Mouse (Mus musculus): ENCODE measurements around the gene Scgb2b18. TPM values are rescaled to one million over a fixed set of nuclear protein-coding genes. Genes with fewer than 3 reads are reported as not detected.
"Not testable (repeated sequence)": the region's sequence is repeated elsewhere in the genome, so short reads cannot be mapped to it uniquely, and the experiment has no call there.

Scgb2b18 gene
- not detected in 2 replicates for polyA plus RNA-seq (2012; rRNA removed)

- not testable (repeated sequence) for DNase-seq (ENCODE audit: low read depth, low spot score)
- 78% methylated on average over 2 of the region's 2 CpGs for WGBS
These were observed at the start of gene Scgb2b18 for GRCm38 (mm10) chr7:33173764-33174163. Gene Scgb2b18 (minus strand): TSS chr7:33173864.

- not testable (repeated sequence) for DNase-seq (ENCODE audit: low read depth, low spot score)
These were observed 11.6 kb upstream of the Scgb2b18 start, which contains the start of gene Scgb1b18 for GRCm38 (mm10) chr7:33185268-33185667. Gene Scgb1b18 (plus strand): TSS chr7:33185568.

More at GRCm38 (mm10) chr7:33185268-33185667, 11.6 kb upstream of the Scgb2b18 start, which contains the start of gene Scgb1b18:
- WGBS: no CpG with 5 or more reads among the region's 2 CpGs

Other genes with a start within 250 kb of the Scgb2b18 start
- not detected in 2 replicates for gene Scgb2b17, start 117.3 kb downstream of the Scgb2b18 start, polyA plus RNA-seq (2012; rRNA removed)
- not detected in 2 replicates for gene Scgb1b17, start 110.4 kb downstream of the Scgb2b18 start, polyA plus RNA-seq (2012; rRNA removed)
- gene Scgb1b18, start 11.7 kb upstream of the Scgb2b18 start, polyA plus RNA-seq (2012; rRNA removed): not detected in 2 replicates
- not detected in 2 replicates for gene Scgb2b19, start 106.5 kb upstream of the Scgb2b18 start, polyA plus RNA-seq (2012; rRNA removed)
- not detected in 2 replicates for gene Scgb1b19, start 113.4 kb upstream of the Scgb2b18 start, polyA plus RNA-seq (2012; rRNA removed)
- gene Scgb2b20, start 192.5 kb upstream of the Scgb2b18 start, polyA plus RNA-seq (2012; rRNA removed): not detected in 2 replicates
- not detected in 2 replicates for gene Scgb1b20, start 199.4 kb upstream of the Scgb2b18 start, polyA plus RNA-seq (2012; rRNA removed)